Mouse (Mus musculus): Measurements from ENCODE around the gene Col5a3. TPM values are rescaled to one million over a fixed set of nuclear protein-coding genes. Genes with fewer than 3 reads are reported as not detected.

Gene Col5a3
- polyA plus RNA-seq, 1 experiment from 2014 or later, result 0.26 TPM

DNA sequence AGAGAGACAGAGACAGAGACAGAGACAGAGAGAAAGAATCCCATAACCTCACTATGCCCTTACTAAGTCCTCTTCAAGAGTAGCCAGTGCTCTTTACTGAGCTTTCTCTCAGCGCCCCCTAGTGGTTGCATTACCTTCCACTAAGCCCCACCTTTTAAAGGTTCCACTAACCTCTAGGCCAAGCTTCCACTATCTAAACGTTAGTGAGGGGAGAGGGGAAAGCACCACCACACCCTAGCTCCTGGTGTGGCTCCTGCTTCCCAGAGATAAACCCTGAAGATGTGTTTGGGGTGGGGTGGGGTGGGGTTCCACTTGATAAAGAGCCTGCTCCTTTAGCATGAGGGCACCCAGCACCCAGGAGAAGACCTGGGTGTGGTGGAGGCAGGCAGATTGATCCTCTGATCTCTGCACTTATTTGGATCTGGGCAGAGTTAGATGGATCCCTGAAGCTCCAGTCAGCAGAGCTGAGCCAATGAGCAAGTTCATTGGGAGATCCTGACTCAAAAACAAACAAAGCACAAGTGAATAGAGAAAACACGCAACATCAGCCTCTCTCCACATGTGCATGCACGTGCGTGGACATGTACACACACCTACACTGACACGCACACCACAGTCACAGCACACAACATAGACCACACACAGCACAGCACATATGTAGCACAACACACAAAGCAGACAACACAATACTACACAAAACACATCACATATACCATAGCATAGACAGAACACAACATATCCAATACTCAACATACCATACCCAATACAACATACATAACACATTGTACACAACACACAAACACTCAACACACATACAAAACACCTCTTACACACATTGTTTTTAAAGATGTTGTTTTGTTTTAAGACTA, 57.5 kb downstream of the Col5a3 start:
- Histone ChIP-seq H3K36me3 (replicated peaks) (no peaks in the 10 kb centered on the region), H3K4me3 (no peak overlapping the region), H3K27ac (no peak overlapping the region), H3K9me3 (no peaks in the 10 kb centered on the region), H3K4me1 (peaks cover 5% of the 10 kb centered on the region), H3K27me3 (ENCODE audit: poor library complexity, severe bottlenecking) (no peaks in the 10 kb centered on the region)
- peak; percentile 73 for DNase-seq (ENCODE audit: extremely low spot score, low spot score)
- 62% methylated on average over 6 of the region's 6 CpGs for WGBS

DNA sequence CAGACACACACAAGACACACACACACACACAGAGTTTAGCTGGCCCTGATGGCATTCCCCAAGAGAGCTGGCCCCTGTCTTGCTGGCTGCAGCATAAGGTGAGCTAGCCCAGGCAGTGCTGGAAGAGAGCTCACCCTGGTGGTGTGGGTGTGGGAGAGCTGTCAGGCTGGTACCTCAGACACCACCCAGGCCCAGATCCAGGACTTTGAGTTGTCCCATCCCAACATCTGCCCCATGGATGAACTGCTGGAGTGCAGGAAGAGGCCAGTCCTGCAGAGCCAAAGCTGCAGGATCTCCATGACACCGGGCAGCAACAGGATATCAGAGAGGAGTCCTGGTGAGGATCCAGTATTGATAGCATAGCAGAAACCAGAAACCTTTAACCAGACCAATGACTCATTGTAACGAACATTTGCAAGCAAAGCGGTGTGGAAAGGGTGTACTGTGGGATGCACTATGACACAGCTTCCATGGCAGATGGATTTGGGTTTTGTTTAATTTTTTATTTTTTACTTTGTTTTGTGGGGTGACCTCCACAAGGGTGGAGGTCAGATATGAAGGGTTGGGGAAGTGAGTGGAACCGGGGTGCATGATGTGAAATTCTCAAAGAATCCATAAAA, 58.7 kb downstream of the Col5a3 start:
- 88% methylated on average over 4 of the region's 4 CpGs for WGBS
- H3K9me3 ChIP-seq, result no peaks in the 10 kb centered on the region
- no peak overlapping the region for H3K27ac ChIP-seq
- no peak for DNase-seq (ENCODE audit: extremely low spot score, low spot score)
- H3K27me3 ChIP-seq (ENCODE audit: poor library complexity, severe bottlenecking), result no peaks in the 10 kb centered on the region
- no peak overlapping the region for H3K4me3 ChIP-seq
- no peaks in the 10 kb centered on the region for H3K4me1 ChIP-seq
- no peaks in the 10 kb centered on the region for H3K36me3 ChIP-seq (replicated peaks)

DNA sequence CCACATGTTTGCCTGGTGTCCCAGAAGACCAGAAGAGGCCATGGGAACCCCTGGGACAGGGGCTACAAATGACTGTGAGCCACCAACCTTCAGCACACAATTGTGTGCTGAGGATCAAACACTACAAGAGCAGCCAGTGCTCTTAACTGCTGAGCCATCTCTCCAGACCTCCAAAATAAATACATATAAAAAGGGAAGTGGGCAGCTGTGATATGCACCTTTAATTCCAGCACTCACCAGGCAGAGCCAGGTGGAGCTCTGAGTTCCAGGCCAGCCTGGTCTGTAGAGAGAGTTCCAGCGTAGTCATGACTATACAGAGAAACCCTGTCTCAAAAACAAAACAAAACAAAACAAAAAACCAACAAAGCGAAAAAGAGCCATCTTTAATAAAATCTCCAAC, 60.5 kb downstream of the Col5a3 start:
- Histone ChIP-seq H3K27ac (no peak overlapping the region), H3K4me1 (no peaks in the 10 kb centered on the region), H3K9me3 (no peaks in the 10 kb centered on the region), H3K4me3 (no peak overlapping the region), H3K36me3 (replicated peaks) (no peaks in the 10 kb centered on the region), H3K27me3 (ENCODE audit: poor library complexity, severe bottlenecking) (no peaks in the 10 kb centered on the region)
- no peak for DNase-seq (ENCODE audit: extremely low spot score, low spot score)
- WGBS, result 89% methylated on average over 2 of the region's 2 CpGs

DNA sequence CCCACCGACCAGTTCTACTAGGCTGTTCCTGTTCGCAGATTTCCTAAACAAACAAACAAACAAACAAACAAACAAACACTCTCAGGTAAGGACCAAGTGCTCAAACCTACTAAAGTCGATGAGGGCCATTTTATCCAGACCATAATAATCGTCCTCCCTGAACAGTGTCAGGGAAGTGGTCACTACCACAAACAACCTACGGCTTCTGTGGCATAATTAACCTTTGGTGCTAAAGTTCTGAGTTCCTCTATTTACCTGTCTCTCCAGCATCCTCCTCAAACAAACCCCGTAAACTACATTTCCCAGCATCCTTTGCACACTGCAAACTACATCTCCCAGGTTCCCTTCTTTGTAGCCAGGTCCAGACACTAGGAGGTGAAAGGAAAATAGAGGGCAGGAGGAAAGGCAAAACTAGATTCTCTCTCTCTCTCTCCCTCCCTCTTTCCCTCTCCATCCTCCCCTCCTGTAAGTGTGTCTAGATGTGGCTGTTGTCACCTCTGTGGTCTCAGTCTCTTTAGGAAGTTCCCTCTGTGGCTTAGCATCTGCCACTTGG, 63.3 kb downstream of the Col5a3 start:
- Histone ChIP-seq H3K36me3 (replicated peaks) (no peaks in the 10 kb centered on the region), H3K4me1 (peaks cover 22% of the 10 kb centered on the region), H3K9me3 (no peaks in the 10 kb centered on the region), H3K27me3 (ENCODE audit: poor library complexity, severe bottlenecking) (peaks cover 23% of the 10 kb centered on the region), H3K4me3 (no peak overlapping the region), H3K27ac (no peak overlapping the region)
- no peak for DNase-seq (ENCODE audit: extremely low spot score, low spot score)
- WGBS, result 61% methylated on average over 6 of the region's 6 CpGs

DNA sequence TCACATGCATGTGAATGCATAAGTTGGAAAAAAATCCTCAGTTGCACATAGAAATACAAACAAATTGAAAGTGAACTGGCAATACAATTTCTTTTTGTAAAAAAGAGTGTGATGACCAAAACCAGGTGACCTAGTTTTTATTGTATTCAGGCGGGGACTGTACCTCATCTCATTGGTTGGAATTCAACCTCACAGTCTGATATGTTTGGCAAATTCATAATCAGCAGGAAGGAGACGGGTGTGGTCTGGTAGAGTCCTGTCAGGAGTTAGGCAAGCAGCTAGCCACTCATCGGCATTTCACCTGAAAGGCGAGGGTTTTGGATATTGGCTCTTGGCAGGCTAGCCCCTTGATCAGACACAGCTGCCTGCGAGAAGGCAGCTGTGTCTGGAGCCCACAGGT, 65.7 kb downstream of the Col5a3 start:
- Histone ChIP-seq H3K36me3 (replicated peaks) (no peaks in the 10 kb centered on the region), H3K4me3 (no peak overlapping the region), H3K9me3 (no peaks in the 10 kb centered on the region), H3K27me3 (ENCODE audit: poor library complexity, severe bottlenecking) (peaks cover 46% of the 10 kb centered on the region), H3K27ac (no peak overlapping the region), H3K4me1 (peaks cover 43% of the 10 kb centered on the region)
- WGBS, result 89% methylated on average over 5 of the region's 5 CpGs
- no peak for DNase-seq (ENCODE audit: extremely low spot score, low spot score)

DNA sequence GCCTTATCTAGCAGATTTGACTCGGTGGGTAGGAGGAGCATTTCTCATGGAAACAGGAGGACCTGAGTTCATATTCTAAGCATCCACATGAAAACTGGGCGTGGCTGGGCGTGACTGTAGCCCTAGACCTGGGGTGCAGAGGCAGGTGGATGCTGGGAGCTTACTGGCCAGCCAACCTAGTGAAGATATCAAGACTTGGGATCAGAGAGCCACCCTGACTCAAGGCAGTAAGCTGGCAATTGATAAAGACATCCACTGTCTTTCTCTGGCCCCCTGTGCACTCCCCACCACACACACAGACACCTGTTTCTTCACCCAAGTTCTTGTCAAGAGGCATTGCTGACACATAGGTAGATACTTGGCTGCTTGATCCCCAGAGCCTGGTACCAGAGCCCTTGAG, 66.3 kb downstream of the Col5a3 start:
- peak overlapping the region; percentile 86; the same call in 1 of the 2 replicates for H3K27ac ChIP-seq
- no peaks in the 10 kb centered on the region for H3K9me3 ChIP-seq
- WGBS, result 85% methylated on average over 3 of the region's 3 CpGs
- DNase-seq (ENCODE audit: extremely low spot score, low spot score), result no peak
- peaks cover 45% of the 10 kb centered on the region for H3K4me1 ChIP-seq
- no peaks in the 10 kb centered on the region for H3K36me3 ChIP-seq (replicated peaks)
- H3K27me3 ChIP-seq (ENCODE audit: poor library complexity, severe bottlenecking), result peaks cover 53% of the 10 kb centered on the region
- no peak overlapping the region for H3K4me3 ChIP-seq

DNA sequence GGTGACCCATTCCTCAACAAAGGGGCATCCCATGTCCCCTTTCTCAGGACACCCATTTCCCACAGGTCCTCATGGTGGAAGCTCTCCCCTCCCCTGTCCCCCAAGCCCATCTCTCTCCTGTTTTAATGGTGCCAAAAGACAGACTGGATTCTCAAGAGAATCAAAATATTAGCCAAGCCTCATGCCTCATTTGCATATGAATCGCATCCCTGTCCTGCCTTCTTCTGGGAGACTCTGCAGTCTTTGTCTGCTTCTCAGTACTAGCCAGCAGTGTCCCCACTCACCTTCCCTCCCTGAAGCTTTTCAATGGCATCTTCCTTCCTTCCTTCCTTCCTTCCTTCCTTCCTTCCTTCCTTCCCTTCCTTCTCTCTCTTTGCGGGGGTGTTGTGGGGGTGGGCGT, 67.2 kb downstream of the Col5a3 start:
- Histone ChIP-seq H3K4me3 (no peak overlapping the region), H3K27ac (peak overlapping the region; percentile 86), H3K9me3 (no peaks in the 10 kb centered on the region), H3K4me1 (peaks cover 45% of the 10 kb centered on the region), H3K27me3 (ENCODE audit: poor library complexity, severe bottlenecking) (peaks cover 61% of the 10 kb centered on the region), H3K36me3 (replicated peaks) (no peaks in the 10 kb centered on the region)
- 12% methylated on average over 3 of the region's 3 CpGs for WGBS
- no peak for DNase-seq (ENCODE audit: extremely low spot score, low spot score)

DNA sequence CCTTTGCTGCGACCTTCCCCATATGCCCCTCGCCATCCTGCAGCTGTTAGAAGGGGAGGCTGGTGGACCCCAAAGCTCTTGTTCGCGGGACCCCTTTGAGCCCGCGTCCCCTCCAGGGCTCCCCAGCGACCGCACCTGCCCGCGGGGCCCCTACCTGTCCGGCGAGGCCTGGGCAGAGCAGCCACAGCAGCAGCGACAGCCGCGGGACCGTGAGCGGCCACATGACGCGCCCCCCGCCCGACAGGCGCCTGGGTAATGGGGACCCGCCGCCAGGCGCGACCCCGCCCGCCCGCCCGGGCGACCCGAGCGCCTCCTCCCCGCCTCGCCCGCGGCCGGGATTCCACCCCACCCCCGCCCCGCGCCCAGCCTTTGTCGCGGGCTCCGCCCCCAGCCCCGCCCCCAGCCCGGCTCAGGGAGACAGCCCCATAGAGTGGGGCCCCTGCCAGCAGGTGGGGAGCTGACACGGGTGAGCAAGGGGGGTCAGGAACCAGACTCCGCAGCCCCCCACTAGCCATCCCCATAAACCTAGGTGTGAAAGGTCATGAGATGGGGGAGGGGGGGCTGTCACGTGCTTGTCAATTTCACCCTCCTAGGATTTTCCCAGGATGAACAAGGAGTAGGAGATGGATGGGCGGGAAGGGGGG, 68.7 kb downstream of the Col5a3 start, which contains the start of gene Olfm2:
Gene Olfm2 (minus strand): TSS at position 333 of the 644 bp plus-strand sequence.
- Histone ChIP-seq H3K4me1 (peaks cover 45% of the 10 kb centered on the region), H3K4me3 (peak within 1 kb of the TSS; percentile 67), H3K9me3 (no peaks in the 10 kb centered on the region), H3K27me3 (ENCODE audit: poor library complexity, severe bottlenecking) (peaks cover 75% of the 10 kb centered on the region), H3K36me3 (replicated peaks) (no peaks in the 10 kb centered on the region), H3K27ac (peak within 1 kb of the TSS; percentile 86)
- under 1% methylated on average over 49 of the region's 50 CpGs for WGBS
- peak; percentile 64 for DNase-seq (ENCODE audit: extremely low spot score, low spot score)

DNA sequence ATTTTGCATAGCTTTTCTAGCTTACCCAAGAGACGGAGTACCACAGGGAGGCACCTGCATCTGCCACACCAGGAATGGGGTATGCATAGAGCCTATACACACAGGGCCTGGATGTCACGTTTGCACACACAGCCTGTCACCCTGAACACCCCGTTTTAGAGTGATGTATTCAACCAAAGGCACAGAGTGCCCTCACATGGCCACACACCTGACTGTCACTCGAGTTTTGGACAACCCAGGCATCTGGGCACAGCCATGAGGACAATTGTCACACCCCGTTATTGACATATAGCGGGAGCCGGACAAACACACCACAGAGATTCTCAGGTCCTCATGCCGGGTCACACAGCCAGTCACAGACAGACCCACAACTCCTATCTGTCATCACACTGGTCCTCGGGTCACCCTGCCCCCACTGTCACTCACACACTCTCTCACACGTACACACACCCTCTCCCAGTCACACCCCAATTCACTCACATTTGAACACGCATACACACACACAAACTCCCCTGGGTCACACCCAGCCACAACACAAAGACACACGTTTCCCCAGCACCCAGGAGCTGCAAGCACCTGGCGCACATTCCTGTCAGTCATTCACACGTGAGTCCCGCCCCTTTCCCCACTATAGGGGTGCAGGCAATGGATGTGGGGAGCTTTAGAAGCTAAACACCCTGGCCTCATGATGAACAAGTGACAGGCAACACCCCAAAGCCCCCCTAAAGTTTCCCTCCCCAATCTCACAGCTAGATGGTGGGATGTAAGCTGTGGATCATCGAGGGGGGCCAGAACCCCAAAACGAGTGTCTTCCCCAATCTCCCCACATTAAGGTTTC, 69.5 kb downstream of the Col5a3 start:
- H3K27me3 ChIP-seq (ENCODE audit: poor library complexity, severe bottlenecking), result peaks cover 75% of the 10 kb centered on the region

DNA sequence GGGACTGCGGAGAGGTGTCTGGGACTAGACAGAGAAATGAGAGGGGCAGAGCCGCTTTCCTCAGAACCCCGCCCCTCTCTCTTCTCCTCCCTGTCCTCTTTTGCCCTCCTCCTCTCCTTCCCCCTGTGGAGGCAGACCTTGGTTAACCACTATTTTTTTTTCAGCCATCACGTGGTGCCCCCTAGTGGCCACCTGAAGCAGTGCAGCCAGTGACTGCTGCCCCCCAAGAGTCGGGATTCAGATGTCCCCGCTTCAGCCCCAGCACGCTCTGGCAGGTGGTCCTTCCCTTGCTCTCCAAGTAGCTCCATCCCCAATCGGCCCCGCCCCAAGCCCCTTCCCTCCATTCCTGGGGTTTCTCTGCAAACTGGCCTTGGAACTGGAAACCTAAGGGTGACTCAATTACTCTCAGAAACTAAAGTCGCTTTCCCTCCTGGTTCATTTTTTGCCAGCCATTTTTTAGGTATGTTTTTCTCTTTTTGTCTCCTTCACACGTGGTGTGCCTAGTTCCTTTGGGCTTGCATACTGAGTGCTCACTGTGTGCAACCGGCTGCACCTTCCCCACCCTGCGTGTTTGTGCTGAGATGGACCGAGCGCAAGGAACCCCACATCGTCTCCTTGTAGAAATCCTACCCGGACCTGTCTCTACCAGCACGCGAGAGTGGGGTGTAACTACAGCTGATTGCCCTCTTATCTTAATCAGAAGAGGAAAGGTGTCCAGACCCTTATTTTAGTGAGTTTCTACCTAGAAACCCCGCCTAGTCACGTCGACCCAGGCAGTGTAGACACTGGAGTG, 70.7 kb downstream of the Col5a3 start:
- whole genome bisulfite sequencing, result 10% methylated on average over 22 of the region's 22 CpGs
- DNase-seq (ENCODE audit: extremely low spot score, low spot score), result peak; percentile 51

More for the DNA sequence above, 69.5 kb downstream of the Col5a3 start:
- Histone ChIP-seq H3K9me3 (no peaks in the 10 kb centered on the region), H3K4me3 (peak overlapping the region; percentile 67), H3K36me3 (replicated peaks) (no peaks in the 10 kb centered on the region), H3K4me1 (peaks cover 49% of the 10 kb centered on the region), H3K27ac (peak overlapping the region; percentile 86)
- WGBS, result 10% methylated on average over 17 of the region's 17 CpGs
- DNase-seq (ENCODE audit: extremely low spot score, low spot score), result no peak

DNA sequence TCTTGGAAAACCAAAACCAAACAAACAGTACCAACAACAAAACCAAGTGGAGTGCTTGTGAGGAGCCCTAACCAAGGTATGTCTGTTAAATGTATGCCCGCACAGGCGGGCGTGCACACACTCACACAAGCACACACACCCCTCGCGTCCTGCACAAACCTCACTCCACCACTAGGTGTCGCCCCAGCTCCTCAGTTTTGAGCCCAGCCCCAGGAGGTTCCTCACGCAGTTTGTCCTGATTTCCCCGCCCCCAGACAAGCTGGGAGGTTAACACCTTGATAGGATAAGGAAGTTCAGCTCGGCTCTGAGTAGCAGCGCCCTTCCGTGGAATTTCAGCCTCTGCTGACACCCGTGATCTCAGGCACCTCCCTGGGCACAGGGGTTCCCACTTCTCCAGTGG, 74.5 kb downstream of the Col5a3 start:
- peak; percentile 85 for DNase-seq (ENCODE audit: extremely low spot score, low spot score)
- no peak overlapping the region for H3K4me3 ChIP-seq
- peaks cover 17% of the 10 kb centered on the region for H3K4me1 ChIP-seq
- no peaks in the 10 kb centered on the region for H3K9me3 ChIP-seq
- peaks cover 54% of the 10 kb centered on the region for H3K27me3 ChIP-seq (ENCODE audit: poor library complexity, severe bottlenecking)
- no peaks in the 10 kb centered on the region for H3K36me3 ChIP-seq (replicated peaks)
- WGBS, result 4% methylated on average over 12 of the region's 12 CpGs
- no peak overlapping the region for H3K27ac ChIP-seq

More for the DNA sequence above, 70.7 kb downstream of the Col5a3 start:
- no peaks in the 10 kb centered on the region for H3K9me3 ChIP-seq
- H3K4me1 ChIP-seq, result peaks cover 51% of the 10 kb centered on the region
- H3K27me3 ChIP-seq (ENCODE audit: poor library complexity, severe bottlenecking), result peaks cover 85% of the 10 kb centered on the region
- H3K36me3 ChIP-seq (replicated peaks), result no peaks in the 10 kb centered on the region
- no peak overlapping the region for H3K27ac ChIP-seq
- H3K4me3 ChIP-seq, result peak overlapping the region; percentile 2; the same call in 1 of the 2 replicates
